Mouse (Mus musculus): ENCODE results near the gene Mafg.

GRCm38 (mm10) chr11:120626785-120627467 is 6.5 kb downstream of the Mafg start:
- no peak for TF ChIP-seq POLR2A (IDR thresholded peaks at IDR 0.05; ENCODE audit: borderline replicate concordance, control insufficient read depth, low read depth, low read length)
- no peak for TF ChIP-seq CTCF (IDR thresholded peaks at IDR 0.05; ENCODE audit: control insufficient read depth, insufficient read depth, low read length)

All from bone marrow, adult 2 months (tissue).